Mouse (Mus musculus): ENCODE data around the gene Gmpr2. TPM values are rescaled to one million over a fixed set of nuclear protein-coding genes. Genes with fewer than 3 reads are reported as not detected.
A peak's percentile ranks its signal among the peaks of the same experiment; 100 is the strongest.

Gene Gmpr2
- 49.5 and 53.3 TPM in 2 replicates for polyA plus RNA-seq (2015; fragmentation: Nextera tagmentation; extraction: Ambion mirVana)

DNA sequence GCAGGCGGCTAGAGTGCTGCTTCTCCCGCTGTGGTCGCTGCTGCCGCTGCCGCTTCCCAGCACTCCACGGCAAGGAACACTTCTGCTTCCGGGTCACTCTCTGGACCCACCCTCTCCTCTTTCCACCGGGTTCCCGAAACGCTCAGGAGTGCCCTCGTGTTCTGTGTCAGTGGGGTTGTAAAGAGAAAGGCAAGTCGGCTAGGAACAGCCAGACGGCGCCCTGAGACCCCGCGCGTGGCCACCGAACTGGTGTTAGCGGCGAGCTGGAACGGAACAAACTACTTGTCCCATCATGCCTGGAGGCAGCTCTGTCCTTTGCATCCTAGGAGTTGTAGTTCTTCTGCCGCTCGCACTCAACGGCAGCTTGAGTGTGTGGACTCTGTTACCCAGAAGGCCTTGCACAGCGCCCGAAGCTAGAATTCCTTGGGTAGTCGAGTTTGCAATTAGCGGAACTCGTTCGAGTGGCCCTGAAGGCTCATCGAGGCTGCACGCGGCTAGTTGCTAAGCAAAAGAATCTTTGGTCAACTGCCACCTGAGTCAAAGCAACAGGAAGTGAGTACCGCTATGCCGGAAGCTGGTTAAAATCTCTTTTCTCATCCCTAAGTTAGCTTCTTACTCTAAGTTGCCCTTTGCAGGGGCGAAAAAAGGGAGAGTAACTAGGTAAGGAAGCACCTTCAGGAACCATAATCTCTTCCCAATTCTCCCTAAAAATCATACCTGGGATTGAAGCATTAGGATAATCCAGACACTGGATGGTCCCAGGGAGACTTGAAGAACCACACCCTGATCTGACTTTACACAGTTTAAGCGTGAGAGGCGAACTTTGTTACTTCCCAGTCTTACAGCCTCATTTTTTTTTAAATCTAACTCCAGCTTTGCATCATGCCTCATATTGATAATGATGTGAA, at the start of gene Gmpr2, which contains the start of gene Nedd8:
Gmpr2 (plus strand) TSS at position 109 of the 908 bp plus-strand sequence.
Nedd8 (minus strand) TSS at position 292 of the 908 bp plus-strand sequence.
- WGBS: under 1% methylated on average over 38 of the region's 38 CpGs
- Histone ChIP-seq H3K9ac (replicated peaks) (peak within 1 kb of the TSS; percentile 87), H3K4me3 (replicated peaks) (peak within 1 kb of the TSS; percentile 83), H3K27me3 (no peaks in the 10 kb centered on the region), H3K9me3 (no peaks in the 10 kb centered on the region), H3K36me3 (peaks cover 18% of the 10 kb centered on the region), H3K4me1 (replicated peaks) (peaks cover 31% of the 10 kb centered on the region), H3K27ac (peak within 1 kb of the TSS; percentile 91), H3K4me2 (replicated peaks) (peak within 1 kb of the TSS; percentile 97)
- peak; percentile 99 for ATAC-seq

DNA sequence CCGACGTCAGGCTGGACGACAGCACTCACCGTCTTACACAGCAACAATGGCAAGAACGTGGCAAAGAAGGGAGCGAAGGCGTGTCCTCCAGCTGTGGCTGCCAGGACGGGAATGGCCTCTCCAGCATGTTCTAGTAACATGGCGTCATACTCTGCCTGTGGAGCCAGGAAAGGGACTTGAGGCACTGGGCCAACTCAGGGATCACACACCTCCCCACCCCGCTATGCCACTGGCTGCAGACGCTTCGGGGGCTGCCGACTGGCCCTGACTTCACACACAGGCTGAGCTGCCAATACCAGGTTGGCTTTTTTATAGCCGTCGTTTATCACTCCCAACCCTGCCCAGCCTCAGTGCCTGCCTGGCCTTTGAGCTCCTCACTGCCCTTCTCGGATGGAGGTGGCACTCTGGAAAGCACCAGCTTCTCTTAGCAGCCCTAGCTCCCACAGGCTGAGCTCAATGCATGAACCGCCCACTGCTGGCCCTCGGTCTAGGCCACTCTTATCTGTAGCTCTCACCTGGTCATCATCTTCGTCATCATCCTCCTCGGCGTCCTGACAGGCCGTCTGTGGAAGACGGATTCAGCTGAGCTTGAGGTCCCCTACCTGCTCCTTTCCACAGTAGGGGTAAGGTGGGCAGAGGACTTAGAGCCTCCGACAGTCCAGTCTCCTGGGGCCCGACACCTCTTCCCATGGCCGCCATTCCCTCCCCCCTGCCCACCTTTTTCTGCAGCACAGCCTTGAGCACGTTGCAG, 43.5 kb upstream of the Gmpr2 start:
- Histone ChIP-seq H3K27me3 (no peaks in the 10 kb centered on the region), H3K36me3 (peaks cover 100% of the 10 kb centered on the region), H3K9ac (replicated peaks) (no peak overlapping the region), H3K4me2 (replicated peaks) (no peak overlapping the region), H3K4me3 (replicated peaks) (no peak overlapping the region), H3K4me1 (replicated peaks) (no peaks in the 10 kb centered on the region), H3K27ac (no peak overlapping the region), H3K9me3 (no peaks in the 10 kb centered on the region)
- ATAC-seq: no peak
- WGBS: 94% methylated on average over 27 of the region's 27 CpGs

DNA sequence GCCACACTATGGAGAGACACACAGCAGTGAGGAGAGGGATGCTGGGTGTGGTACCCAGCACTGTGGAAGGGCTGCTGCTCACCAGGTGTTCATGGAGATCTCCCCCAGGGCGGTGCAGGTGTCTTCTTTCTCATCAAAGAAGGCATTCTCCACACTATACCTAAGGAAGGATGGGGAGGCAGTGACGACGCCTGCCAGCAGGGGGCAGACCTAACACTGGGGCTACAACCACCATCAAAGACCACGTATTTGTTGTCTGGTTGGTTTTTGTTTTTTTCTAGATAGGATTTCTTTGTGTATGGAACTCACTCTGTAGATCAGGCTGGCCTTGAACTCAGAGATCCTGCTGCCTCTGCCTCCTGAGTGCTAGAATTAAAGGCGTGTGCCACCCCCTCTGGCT, 42.4 kb upstream of the Gmpr2 start:
- Histone ChIP-seq H3K36me3 (peaks cover 99% of the 10 kb centered on the region), H3K27me3 (no peaks in the 10 kb centered on the region), H3K9ac (replicated peaks) (no peak overlapping the region), H3K9me3 (no peaks in the 10 kb centered on the region), H3K4me3 (replicated peaks) (no peak overlapping the region), H3K4me2 (replicated peaks) (no peak overlapping the region), H3K4me1 (replicated peaks) (peaks cover 5% of the 10 kb centered on the region), H3K27ac (no peak overlapping the region)
- WGBS: 49% methylated on average over 5 of the region's 5 CpGs
- no peak for ATAC-seq

GRCm38 (mm10) chr14:55634874-55635522, 36.7 kb upstream of the Gmpr2 start:
- 4% methylated on average over 23 of the region's 23 CpGs for WGBS
- H3K4me3 ChIP-seq (replicated peaks): peak overlapping the region; percentile 70
- peak; percentile 90 for ATAC-seq

GRCm38 (mm10) chr14:55635523-55636007, 36.2 kb upstream of the Gmpr2 start, which contains the start of gene Ipo4:
Ipo4 (minus strand) TSS chr14:55635957.
- H3K36me3 ChIP-seq: peaks cover 76% of the 10 kb centered on the region

More at GRCm38 (mm10) chr14:55634874-55635522, 36.7 kb upstream of the Gmpr2 start:
- Histone ChIP-seq H3K27me3 (no peaks in the 10 kb centered on the region), H3K9ac (replicated peaks) (peak overlapping the region; percentile 80), H3K36me3 (peaks cover 76% of the 10 kb centered on the region), H3K9me3 (no peaks in the 10 kb centered on the region), H3K4me1 (replicated peaks) (peaks cover 20% of the 10 kb centered on the region), H3K4me2 (replicated peaks) (peak overlapping the region; percentile 95), H3K27ac (peak overlapping the region; percentile 78)

DNA sequence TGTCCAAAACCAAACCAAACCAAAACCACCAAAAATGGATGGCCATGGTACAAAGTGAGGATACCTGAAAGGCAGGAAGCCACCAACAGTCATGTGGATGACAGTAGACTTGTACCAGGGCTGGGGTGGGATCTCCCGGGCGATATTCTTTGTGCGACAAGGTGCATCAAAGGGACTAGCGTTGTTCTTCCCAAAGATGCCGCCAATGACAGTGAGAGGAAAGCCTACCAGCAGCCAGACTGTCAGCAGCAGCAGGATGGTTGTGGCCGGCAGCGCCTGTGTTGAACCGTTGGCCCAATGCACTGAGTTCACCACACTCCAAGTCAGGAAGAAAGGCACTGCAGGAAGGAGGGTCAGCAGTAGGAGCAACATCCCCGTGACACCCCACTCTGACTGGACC, 33.9 kb upstream of the Gmpr2 start, which contains the start of gene Gm49378:
Gm49378 (minus strand) TSS at position 101 of the 400 bp plus-strand sequence.
- H3K4me2 ChIP-seq (replicated peaks): no peak within 1 kb of the TSS
- peaks cover 30% of the 10 kb centered on the region for H3K4me1 ChIP-seq (replicated peaks)
- no peak for ATAC-seq
- 98% methylated on average over 9 of the region's 9 CpGs for WGBS
- no peak within 1 kb of the TSS for H3K9ac ChIP-seq (replicated peaks)
- no peaks in the 10 kb centered on the region for H3K9me3 ChIP-seq
- no peak within 1 kb of the TSS for H3K27ac ChIP-seq
- H3K36me3 ChIP-seq: peaks cover 61% of the 10 kb centered on the region
- H3K4me3 ChIP-seq (replicated peaks): no peak within 1 kb of the TSS
- H3K27me3 ChIP-seq: no peaks in the 10 kb centered on the region

More at GRCm38 (mm10) chr14:55635523-55636007, 36.2 kb upstream of the Gmpr2 start, which contains the start of gene Ipo4:
- Histone ChIP-seq H3K27me3 (no peaks in the 10 kb centered on the region), H3K9ac (replicated peaks) (peak within 1 kb of the TSS; percentile 80), H3K4me3 (replicated peaks) (peak within 1 kb of the TSS; percentile 70), H3K4me2 (replicated peaks) (peak within 1 kb of the TSS; percentile 95), H3K27ac (peak within 1 kb of the TSS; percentile 78), H3K9me3 (no peaks in the 10 kb centered on the region), H3K4me1 (replicated peaks) (peaks cover 20% of the 10 kb centered on the region)
- peak; percentile 93 for ATAC-seq
- 2% methylated on average over 33 of the region's 33 CpGs for WGBS

GRCm38 (mm10) chr14:55640816-55641215, 30.9 kb upstream of the Gmpr2 start:
- no peak overlapping the region for H3K4me2 ChIP-seq (replicated peaks)
- peaks cover 48% of the 10 kb centered on the region for H3K36me3 ChIP-seq
- H3K4me3 ChIP-seq (replicated peaks): no peak overlapping the region
- 95% methylated on average over 14 of the region's 14 CpGs for WGBS
- no peaks in the 10 kb centered on the region for H3K9me3 ChIP-seq
- no peak overlapping the region for H3K9ac ChIP-seq (replicated peaks)
- peaks cover 32% of the 10 kb centered on the region for H3K4me1 ChIP-seq (replicated peaks)
- ATAC-seq: no peak
- H3K27me3 ChIP-seq: no peaks in the 10 kb centered on the region
- H3K27ac ChIP-seq: no peak overlapping the region

DNA sequence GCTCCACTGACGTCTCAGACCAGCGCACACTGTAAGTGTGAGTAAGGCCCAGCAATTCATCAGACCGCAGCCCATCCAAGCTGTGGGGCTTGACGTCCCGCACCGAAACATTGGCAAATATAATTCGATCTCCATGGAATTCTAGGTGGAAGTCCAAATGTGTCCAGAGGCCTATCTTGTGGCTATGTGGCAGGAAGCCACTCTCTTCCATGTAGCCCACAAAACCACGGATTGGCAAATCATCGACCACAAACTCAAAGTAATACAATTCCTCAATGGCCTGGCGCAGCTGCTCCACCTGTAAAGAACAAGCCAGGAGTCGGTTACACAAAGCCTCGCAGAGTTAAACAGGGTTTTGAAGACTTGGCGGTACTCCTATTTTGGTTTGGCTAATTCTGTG, 30.4 kb upstream of the Gmpr2 start:
- WGBS: 97% methylated on average over 13 of the region's 13 CpGs
- Histone ChIP-seq H3K4me2 (replicated peaks) (no peak overlapping the region), H3K27ac (no peak overlapping the region), H3K9me3 (no peaks in the 10 kb centered on the region), H3K4me3 (replicated peaks) (no peak overlapping the region), H3K27me3 (no peaks in the 10 kb centered on the region), H3K9ac (replicated peaks) (no peak overlapping the region), H3K36me3 (peaks cover 48% of the 10 kb centered on the region), H3K4me1 (replicated peaks) (peaks cover 28% of the 10 kb centered on the region)
- ATAC-seq: no peak

DNA sequence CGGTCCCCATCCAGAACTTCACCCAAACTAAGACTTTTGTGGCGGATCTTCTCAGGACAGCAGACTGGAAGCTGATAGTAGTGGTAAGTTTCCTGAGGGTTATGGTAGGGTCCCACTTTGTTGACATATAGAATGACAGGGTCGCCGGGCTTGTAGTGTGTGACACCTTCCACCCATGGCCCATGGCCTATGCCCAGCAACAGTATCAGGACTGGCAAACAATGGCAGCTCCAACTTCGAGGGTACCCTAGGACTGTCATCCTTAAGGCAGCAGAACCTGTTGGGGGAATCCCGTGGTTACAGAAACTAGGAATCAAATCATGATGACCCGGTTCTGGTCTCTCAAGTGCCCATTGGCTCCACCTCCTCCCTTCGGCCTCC, 29.1 kb upstream of the Gmpr2 start:
- Histone ChIP-seq H3K4me3 (replicated peaks) (peak overlapping the region; percentile 96), H3K9me3 (no peaks in the 10 kb centered on the region), H3K4me1 (replicated peaks) (peaks cover 26% of the 10 kb centered on the region), H3K27ac (peak overlapping the region; percentile 97), H3K9ac (replicated peaks) (peak overlapping the region; percentile 95), H3K36me3 (peaks cover 40% of the 10 kb centered on the region), H3K27me3 (no peaks in the 10 kb centered on the region), H3K4me2 (replicated peaks) (peak overlapping the region; percentile 90)
- WGBS: 27% methylated on average over 8 of the region's 8 CpGs
- peak; percentile 69 for ATAC-seq

- under 1% methylated on average over 87 of the region's 89 CpGs for WGBS
- H3K4me2 ChIP-seq (replicated peaks): peak within 1 kb of the TSS; percentile 90
- no peaks in the 10 kb centered on the region for H3K27me3 ChIP-seq
- H3K4me3 ChIP-seq (replicated peaks): peak within 1 kb of the TSS; percentile 96
- no peaks in the 10 kb centered on the region for H3K9me3 ChIP-seq
- H3K9ac ChIP-seq (replicated peaks): peak within 1 kb of the TSS; percentile 95
- H3K4me1 ChIP-seq (replicated peaks): peaks cover 26% of the 10 kb centered on the region
- peaks cover 34% of the 10 kb centered on the region for H3K36me3 ChIP-seq
- H3K27ac ChIP-seq: peak within 1 kb of the TSS; percentile 97
- peak; percentile 93 for ATAC-seq
Observed at GRCm38 (mm10) chr14:55643060-55643907, 28.5 kb upstream of the Gmpr2 start, which contains the start of gene Tm9sf1. Tm9sf1 (minus strand) TSS chr14:55643806.
